Mouse (Mus musculus): Measurements from ENCODE around the gene Ano1. TPM values are rescaled to one million over a fixed set of nuclear protein-coding genes. Genes with fewer than 3 reads are reported as not detected.

Ano1 gene
- polyA plus RNA-seq, 1 experiment from 2014 or later, result 6.2 TPM

GRCm38 (mm10) chr7:144775214-144775613, 23.4 kb upstream of the Ano1 start:
- Histone ChIP-seq H3K4me3 (ENCODE audit: low read depth, low read length) (no peak overlapping the region), H3K9me3 (ENCODE audit: control insufficient read depth, low read length) (no peaks in the 10 kb centered on the region), H3K36me3 (ENCODE audit: control insufficient read depth, insufficient read depth, low read length) (no peaks in the 10 kb centered on the region), H3K4me1 (replicated peaks; ENCODE audit: control insufficient read depth, insufficient read depth, low read length) (no peaks in the 10 kb centered on the region), H3K27me3 (ENCODE audit: control insufficient read depth, insufficient read depth, low read length) (no peaks in the 10 kb centered on the region), H3K27ac (ENCODE audit: low read depth, low read length) (no peak overlapping the region), H3K4me2 (replicated peaks; ENCODE audit: low read depth, low read length) (no peak overlapping the region), H3K9ac (ENCODE audit: low read depth, low read length) (no peak overlapping the region)
- ATAC-seq (ENCODE audit: low FRiP score), result no peak
- DNase-seq (ENCODE audit: low spot score), result no peak
- WGBS, result 70% methylated on average over 3 of the region's 3 CpGs

GRCm38 (mm10) chr7:144774283-144774682, 22.5 kb upstream of the Ano1 start:
- Histone ChIP-seq H3K9me3 (ENCODE audit: control insufficient read depth, low read length) (no peaks in the 10 kb centered on the region), H3K4me3 (ENCODE audit: low read depth, low read length) (no peak overlapping the region), H3K4me2 (replicated peaks; ENCODE audit: low read depth, low read length) (no peak overlapping the region), H3K36me3 (ENCODE audit: control insufficient read depth, insufficient read depth, low read length) (no peaks in the 10 kb centered on the region), H3K27me3 (ENCODE audit: control insufficient read depth, insufficient read depth, low read length) (no peaks in the 10 kb centered on the region), H3K4me1 (replicated peaks; ENCODE audit: control insufficient read depth, insufficient read depth, low read length) (no peaks in the 10 kb centered on the region), H3K27ac (ENCODE audit: low read depth, low read length) (no peak overlapping the region), H3K9ac (ENCODE audit: low read depth, low read length) (no peak overlapping the region)
- DNase-seq (ENCODE audit: low spot score) (no peak), ATAC-seq (ENCODE audit: low FRiP score) (no peak)
- 87% methylated on average over 2 of the region's 2 CpGs for WGBS

GRCm38 (mm10) chr7:144770116-144770515, 18.3 kb upstream of the Ano1 start:
- Histone ChIP-seq H3K27ac (ENCODE audit: low read depth, low read length) (no peak overlapping the region), H3K9me3 (ENCODE audit: control insufficient read depth, low read length) (no peaks in the 10 kb centered on the region), H3K9ac (ENCODE audit: low read depth, low read length) (0 out of 2 replicates have a peak overlapping the region, but pooled peaks have one; percentile 25), H3K27me3 (ENCODE audit: control insufficient read depth, insufficient read depth, low read length) (no peaks in the 10 kb centered on the region), H3K4me3 (ENCODE audit: low read depth, low read length) (no peak overlapping the region), H3K36me3 (ENCODE audit: control insufficient read depth, insufficient read depth, low read length) (no peaks in the 10 kb centered on the region), H3K4me1 (replicated peaks; ENCODE audit: control insufficient read depth, insufficient read depth, low read length) (no peaks in the 10 kb centered on the region), H3K4me2 (replicated peaks; ENCODE audit: low read depth, low read length) (no peak overlapping the region)
- DNase-seq (ENCODE audit: low spot score) (no peak), ATAC-seq (ENCODE audit: low FRiP score) (no peak)
- WGBS, result 32% methylated on average over 3 of the region's 3 CpGs

- Histone ChIP-seq H3K9me3 (ENCODE audit: control insufficient read depth, low read length) (no peaks in the 10 kb centered on the region), H3K27ac (ENCODE audit: low read depth, low read length) (no peak overlapping the region), H3K27me3 (ENCODE audit: control insufficient read depth, insufficient read depth, low read length) (no peaks in the 10 kb centered on the region), H3K4me2 (replicated peaks; ENCODE audit: low read depth, low read length) (no peak overlapping the region), H3K4me1 (replicated peaks; ENCODE audit: control insufficient read depth, insufficient read depth, low read length) (no peaks in the 10 kb centered on the region), H3K36me3 (ENCODE audit: control insufficient read depth, insufficient read depth, low read length) (no peaks in the 10 kb centered on the region), H3K9ac (ENCODE audit: low read depth, low read length) (0 out of 2 replicates have a peak overlapping the region, but pooled peaks have one; percentile 25), H3K4me3 (ENCODE audit: low read depth, low read length) (no peak overlapping the region)
- no peak for ATAC-seq (ENCODE audit: low FRiP score)
- no peak for DNase-seq (ENCODE audit: low spot score)
- WGBS, result 77% methylated on average over 9 of the region's 9 CpGs
Measured at GRCm38 (mm10) chr7:144769434-144770080, 17.8 kb upstream of the Ano1 start.

GRCm38 (mm10) chr7:144768845-144769244, 17.1 kb upstream of the Ano1 start:
- no peaks in the 10 kb centered on the region for H3K4me1 ChIP-seq (replicated peaks; ENCODE audit: control insufficient read depth, insufficient read depth, low read length)
- H3K36me3 ChIP-seq (ENCODE audit: control insufficient read depth, insufficient read depth, low read length), result no peaks in the 10 kb centered on the region
- H3K27me3 ChIP-seq (ENCODE audit: control insufficient read depth, insufficient read depth, low read length), result no peaks in the 10 kb centered on the region
- ATAC-seq (ENCODE audit: low FRiP score) (no peak), DNase-seq (ENCODE audit: low spot score) (no peak)
- no peak overlapping the region for H3K4me2 ChIP-seq (replicated peaks; ENCODE audit: low read depth, low read length)
- no peak overlapping the region for H3K4me3 ChIP-seq (ENCODE audit: low read depth, low read length)
- no peak overlapping the region for H3K9ac ChIP-seq (ENCODE audit: low read depth, low read length)
- WGBS, result 97% methylated on average over 1 of the region's 1 CpGs
- no peak overlapping the region for H3K27ac ChIP-seq (ENCODE audit: low read depth, low read length)
- no peaks in the 10 kb centered on the region for H3K9me3 ChIP-seq (ENCODE audit: control insufficient read depth, low read length)

GRCm38 (mm10) chr7:144764537-144765282, 12.9 kb upstream of the Ano1 start:
- no peak for DNase-seq (ENCODE audit: low spot score)
- H3K27ac ChIP-seq (ENCODE audit: low read depth, low read length), result no peak overlapping the region
- H3K9me3 ChIP-seq (ENCODE audit: control insufficient read depth, low read length), result no peaks in the 10 kb centered on the region
- no peaks in the 10 kb centered on the region for H3K27me3 ChIP-seq (ENCODE audit: control insufficient read depth, insufficient read depth, low read length)
- 0 out of 2 replicates have a peak, but pooled peaks cover 2% of the 10 kb centered on the region for H3K4me1 ChIP-seq (replicated peaks; ENCODE audit: control insufficient read depth, insufficient read depth, low read length)
- H3K4me3 ChIP-seq (ENCODE audit: low read depth, low read length), result no peak overlapping the region
- no peak for ATAC-seq (ENCODE audit: low FRiP score)
- WGBS, result 76% methylated on average over 11 of the region's 11 CpGs
- no peak overlapping the region for H3K9ac ChIP-seq (ENCODE audit: low read depth, low read length)
- no peaks in the 10 kb centered on the region for H3K36me3 ChIP-seq (ENCODE audit: control insufficient read depth, insufficient read depth, low read length)
- no peak overlapping the region for H3K4me2 ChIP-seq (replicated peaks; ENCODE audit: low read depth, low read length)

- Histone ChIP-seq H3K4me1 (replicated peaks; ENCODE audit: control insufficient read depth, insufficient read depth, low read length) (0 out of 2 replicates have a peak, but pooled peaks cover 2% of the 10 kb centered on the region), H3K9me3 (ENCODE audit: control insufficient read depth, low read length) (no peaks in the 10 kb centered on the region), H3K36me3 (ENCODE audit: control insufficient read depth, insufficient read depth, low read length) (no peaks in the 10 kb centered on the region), H3K9ac (ENCODE audit: low read depth, low read length) (no peak overlapping the region), H3K27ac (ENCODE audit: low read depth, low read length) (no peak overlapping the region), H3K4me2 (replicated peaks; ENCODE audit: low read depth, low read length) (no peak overlapping the region), H3K4me3 (ENCODE audit: low read depth, low read length) (no peak overlapping the region), H3K27me3 (ENCODE audit: control insufficient read depth, insufficient read depth, low read length) (no peaks in the 10 kb centered on the region)
- no peak for DNase-seq (ENCODE audit: low spot score)
- ATAC-seq (ENCODE audit: low FRiP score), result no peak
- WGBS, result 76% methylated on average over 2 of the region's 2 CpGs
Measured at GRCm38 (mm10) chr7:144764013-144764412, 12.2 kb upstream of the Ano1 start.

- H3K4me2 ChIP-seq (replicated peaks; ENCODE audit: low read depth, low read length), result no peak overlapping the region
- DNase-seq (ENCODE audit: low spot score), result no peak
Measured at GRCm38 (mm10) chr7:144762496-144763235, 10.9 kb upstream of the Ano1 start.

More at GRCm38 (mm10) chr7:144762496-144763235, 10.9 kb upstream of the Ano1 start:
- no peaks in the 10 kb centered on the region for H3K36me3 ChIP-seq (ENCODE audit: control insufficient read depth, insufficient read depth, low read length)
- no peaks in the 10 kb centered on the region for H3K27me3 ChIP-seq (ENCODE audit: control insufficient read depth, insufficient read depth, low read length)
- H3K9me3 ChIP-seq (ENCODE audit: control insufficient read depth, low read length), result no peaks in the 10 kb centered on the region
- 0 out of 2 replicates have a peak, but pooled peaks cover 2% of the 10 kb centered on the region for H3K4me1 ChIP-seq (replicated peaks; ENCODE audit: control insufficient read depth, insufficient read depth, low read length)
- H3K4me3 ChIP-seq (ENCODE audit: low read depth, low read length), result no peak overlapping the region
- no peak for ATAC-seq (ENCODE audit: low FRiP score)
- H3K27ac ChIP-seq (ENCODE audit: low read depth, low read length), result no peak overlapping the region
- H3K9ac ChIP-seq (ENCODE audit: low read depth, low read length), result no peak overlapping the region
- 59% methylated on average over 16 of the region's 16 CpGs for WGBS
